Mouse (Mus musculus) mature B cell (primary cell): ENCODE measurements around the gene Olfr1252.

Experiments used
- in situ Hi-C: fragments of 300-500 bp; cut with MboI; formaldehyde crosslinking; loops from 2 replicates; pipeline ENCODE4 v1.14.3; 2019

Gene Olfr1252

DNA sequence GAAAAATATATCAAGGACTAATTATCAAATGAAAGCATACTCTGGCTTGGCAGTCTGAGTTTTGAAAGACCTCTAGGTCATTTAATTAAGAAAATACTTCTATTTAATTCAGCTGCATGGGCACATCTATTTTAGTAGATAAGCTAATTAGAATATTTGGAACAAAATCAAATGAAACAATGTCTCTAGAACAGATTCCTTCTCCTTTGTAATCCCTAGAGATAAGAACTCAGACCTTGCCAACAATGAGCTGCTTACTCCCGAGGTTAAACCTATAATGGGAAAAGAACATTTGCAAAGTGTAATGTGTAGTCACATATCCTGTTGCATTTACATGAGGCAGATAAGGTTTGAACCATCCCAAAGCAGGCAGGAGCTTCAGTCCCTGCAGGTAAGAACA is at the start of gene Olfr1252:
Gene Olfr1252, minus strand, starts transcription at position 101 of the 400 bp plus-strand sequence.
- in situ Hi-C loops, result no loop called here

DNA sequence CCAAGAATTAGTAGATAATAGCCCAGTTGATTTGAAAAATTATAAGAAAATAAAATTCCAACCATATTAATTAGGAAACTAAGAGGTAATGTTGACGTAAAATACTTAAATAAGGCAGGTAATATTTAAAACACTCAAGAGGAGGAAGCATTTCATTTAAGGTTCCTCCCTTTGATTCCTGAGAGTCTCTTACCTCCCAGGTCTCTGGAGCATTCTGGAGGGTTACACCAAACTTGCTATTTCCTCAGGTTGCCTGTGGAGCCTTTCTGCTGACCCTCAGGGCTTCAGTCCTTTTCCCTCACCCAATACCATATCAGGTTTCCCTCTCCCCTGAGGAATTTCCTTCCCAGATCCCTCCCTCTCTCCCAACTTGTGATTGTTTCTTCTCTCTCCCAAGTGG is 32.2 kb upstream of the Olfr1252 start, which contains the start of gene Olfr1253:
Gene Olfr1253, minus strand, starts transcription at position 101 of the 400 bp plus-strand sequence.
- in situ Hi-C loops, result no loop called here

- in situ Hi-C loops, result no loop called here
Measured at GRCm38 (mm10) chr2:89691980-89692379, 32.8 kb downstream of the Olfr1252 start.

DNA sequence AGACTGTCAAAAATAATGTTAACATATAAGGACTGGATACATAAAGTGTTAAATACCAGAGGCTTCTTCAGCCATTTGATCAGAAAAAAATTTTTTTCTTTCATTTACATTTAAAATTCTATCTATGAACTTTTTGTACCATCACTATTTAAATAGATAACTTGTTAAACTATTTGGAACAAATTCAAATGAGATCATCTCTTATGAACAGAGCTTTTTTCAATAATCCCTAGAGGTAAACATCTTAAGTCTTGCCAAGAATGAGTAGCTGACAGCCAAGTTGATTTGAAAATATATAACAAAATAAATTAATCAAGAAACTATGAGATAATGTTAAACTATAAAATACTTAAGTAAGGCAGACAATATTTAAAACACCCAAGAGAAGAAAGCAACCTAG is 53.0 kb downstream of the Olfr1252 start, which contains the start of gene Olfr1251:
Gene Olfr1251, minus strand, starts transcription at position 101 of the 400 bp plus-strand sequence.
- in situ Hi-C loops, result no loop called here
